Mouse (Mus musculus) small intestine, adult 2 months (tissue): Measurements from ENCODE around the gene Sh3glb2. TPM values are rescaled to one million over a fixed set of nuclear protein-coding genes. Genes with fewer than 3 reads are reported as not detected.

Experiments used
- H3K27ac ChIP-seq: fragments of 200-500 bp; 2 replicates; pipeline ENCODE4 v1.5.1; 2012; ENCODE audit warnings: low read depth, low read length, control low read depth, inconsistent platforms; ENCODE audit not compliant: insufficient read depth
- H3K27me3 ChIP-seq: fragments of 200-500 bp; 2 replicates; pipeline ENCODE4 v1.6.1; 2012; ENCODE audit warnings: mild to moderate bottlenecking, moderate library complexity, low read length, inconsistent platforms; ENCODE audit not compliant: control insufficient read depth, insufficient read depth
- H3K36me3 ChIP-seq: fragments of 200-500 bp; 2 replicates; pipeline ENCODE4 v1.6.1; 2012; ENCODE audit warnings: mild to moderate bottlenecking, low read length, control low read depth, inconsistent platforms; ENCODE audit not compliant: control insufficient read depth, insufficient read depth
- H3K4me1 ChIP-seq: fragments of 200-500 bp; 2 replicates; pipeline ENCODE4 v1.6.1; 2012; ENCODE audit warnings: low read length, inconsistent platforms, mixed read lengths; ENCODE audit not compliant: control insufficient read depth, insufficient read depth, insufficient read length
- H3K4me3 ChIP-seq: fragments of 200-500 bp; 2 replicates; pipeline ENCODE4 v1.5.1; 2012; ENCODE audit warnings: low read depth, mild to moderate bottlenecking, control low read depth, inconsistent platforms, low read length, moderate library complexity
- CTCF ChIP-seq: fragments of 200-500 bp; IDR thresholded peaks from 2 replicates; pipeline ENCODE4 v1.5.1; 2012; ENCODE audit warnings: low read depth, mild to moderate bottlenecking, control low read depth, inconsistent platforms, low read length, moderate library complexity, mixed read lengths; ENCODE audit not compliant: insufficient replicate concordance, insufficient read length; ENCODE audit errors: extremely low read depth
- POLR2A ChIP-seq: fragments of 200-500 bp; IDR thresholded peaks from 2 replicates; pipeline ENCODE4 v1.6.1; 2012; ENCODE audit warnings: low read depth, mild to moderate bottlenecking, control low read depth, inconsistent platforms, low read length, moderate library complexity
- WGBS: fragments of 180-500 bp; shearing (Covaris S2); methylation state at CpG from one replicate; pipeline ENCODE4 v1.1.7; 2018; 5-methylcytosine and 5-hydroxymethylcytosine counted together
- polyA plus RNA-seq: library from polyadenylated mRNA; depleted of rRNA; stranded (reverse); fragments of >200 nt; gene quantifications from 2 replicates; pipeline ENCODE4 v1.2.3, GENCODE M21; 2012

Sh3glb2 gene
- polyA plus RNA-seq, 1 experiment = 158 TPM

DNA sequence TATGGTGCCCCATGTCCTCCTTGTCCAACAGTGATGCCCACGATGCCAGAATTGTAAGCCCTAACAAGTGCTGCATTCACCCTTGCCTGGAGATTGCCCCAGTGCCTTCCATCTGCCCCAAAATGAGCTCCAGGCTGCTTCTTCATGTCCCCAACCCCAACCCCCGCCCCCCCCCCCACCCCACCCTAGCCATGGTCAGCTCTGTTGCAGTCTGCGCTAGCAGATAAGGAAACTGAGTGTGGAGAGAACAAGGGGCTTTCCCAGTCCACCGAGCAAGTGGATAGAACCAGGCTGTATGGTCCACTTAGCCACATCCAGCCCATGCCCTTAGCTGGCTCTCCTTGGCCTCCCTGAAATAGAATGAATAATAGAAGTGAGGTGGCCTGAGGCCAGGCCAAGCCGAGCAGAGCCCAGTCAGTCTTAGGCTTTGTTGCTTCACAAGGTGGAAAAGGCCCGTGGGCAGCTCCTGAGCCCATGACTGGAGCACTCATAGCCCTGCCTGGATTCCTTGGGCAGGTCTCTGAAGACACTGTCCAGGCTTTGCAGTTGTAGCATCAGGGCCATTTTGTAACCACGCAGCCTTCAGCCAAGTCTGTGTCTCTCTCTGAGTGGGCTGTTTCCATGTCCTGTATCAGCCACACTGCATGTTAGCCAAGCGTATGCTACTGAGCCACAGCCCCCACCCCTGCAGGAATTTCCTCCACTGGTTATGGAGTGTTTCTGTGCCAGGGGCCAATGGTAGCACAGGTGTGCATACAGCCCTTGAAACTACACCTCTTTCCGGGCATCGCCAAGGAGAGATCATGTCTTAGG, 21.6 kb upstream of the Sh3glb2 start:
- no peak overlapping the region for H3K4me3 ChIP-seq
- H3K4me1 ChIP-seq = peaks cover 14% of the 10 kb centered on the region
- peaks cover 73% of the 10 kb centered on the region for H3K36me3 ChIP-seq
- H3K27me3 ChIP-seq = no peaks in the 10 kb centered on the region
- H3K27ac ChIP-seq = peak overlapping the region; percentile 68
- 81% methylated on average over 10 of the region's 10 CpGs for WGBS
- TF ChIP-seq CTCF (no peak), POLR2A (no peak)

DNA sequence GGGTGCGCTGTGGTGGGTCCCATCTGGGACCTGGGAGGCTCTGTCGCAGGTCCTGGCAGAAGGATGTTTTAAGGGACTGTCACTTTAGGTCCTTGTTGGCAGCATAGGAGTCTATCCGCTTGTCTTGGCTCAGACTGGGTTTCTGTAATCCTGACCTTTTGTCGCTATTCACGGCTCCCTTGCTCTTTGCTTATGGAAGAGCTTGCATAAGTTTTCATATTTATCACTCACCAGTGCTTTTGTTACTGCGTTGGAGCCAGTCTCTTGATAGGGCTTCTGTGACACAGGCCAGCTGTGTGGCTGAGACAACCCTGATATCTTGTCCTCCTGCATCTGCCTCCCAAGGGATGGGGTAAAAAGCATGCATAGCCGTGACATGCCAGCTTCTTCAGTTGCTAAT, 20.2 kb upstream of the Sh3glb2 start:
- TF ChIP-seq POLR2A = no peak
- no peak for TF ChIP-seq CTCF
- Histone ChIP-seq H3K27me3 (no peaks in the 10 kb centered on the region), H3K4me1 (peaks cover 14% of the 10 kb centered on the region), H3K36me3 (peaks cover 71% of the 10 kb centered on the region), H3K27ac (no peak overlapping the region), H3K4me3 (no peak overlapping the region)
- WGBS = 85% methylated on average over 7 of the region's 7 CpGs

DNA sequence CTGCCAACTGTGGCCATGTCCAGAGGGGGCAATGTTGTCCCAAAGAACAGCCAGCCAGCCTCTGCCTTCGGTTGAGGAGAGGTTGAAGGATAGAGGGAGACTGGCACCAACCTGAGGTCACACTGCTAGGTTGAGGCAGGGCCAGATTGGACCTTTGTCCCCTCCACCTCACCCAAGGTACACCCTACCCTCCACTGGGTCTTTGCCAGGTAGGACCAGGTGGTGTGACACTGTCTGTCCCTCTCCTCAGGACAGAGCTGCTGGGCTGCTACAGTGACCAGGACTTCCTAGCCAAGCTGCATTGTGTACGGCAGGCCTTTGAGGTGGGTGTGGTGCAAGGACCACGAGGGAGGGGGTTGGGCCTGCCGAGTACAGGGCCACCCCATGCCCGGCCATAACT, 18.6 kb upstream of the Sh3glb2 start:
- Histone ChIP-seq H3K27ac (no peak overlapping the region), H3K27me3 (no peaks in the 10 kb centered on the region), H3K4me1 (peaks cover 14% of the 10 kb centered on the region), H3K36me3 (peaks cover 69% of the 10 kb centered on the region), H3K4me3 (no peak overlapping the region)
- WGBS = 61% methylated on average over 5 of the region's 5 CpGs
- TF ChIP-seq POLR2A (no peak), CTCF (no peak)

DNA sequence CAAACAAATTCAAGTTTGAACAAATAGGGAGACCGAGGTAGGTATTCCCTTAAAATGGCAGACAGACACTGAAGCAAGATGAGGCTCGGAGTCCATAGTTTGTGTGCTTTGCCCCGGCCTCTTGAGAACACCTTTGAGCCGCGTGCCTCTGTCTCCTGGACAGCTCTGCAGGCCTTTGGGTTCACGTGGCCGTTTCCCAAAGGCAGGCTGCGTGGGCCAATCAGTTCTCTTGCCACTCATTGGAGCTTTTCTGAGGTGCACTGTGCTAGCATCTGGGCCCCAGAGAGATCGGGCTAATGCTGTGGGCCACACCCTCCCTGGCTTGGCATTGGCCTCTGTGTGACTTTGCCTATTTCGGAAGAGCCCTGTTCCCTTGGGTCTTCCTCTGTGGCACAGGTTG, 16.8 kb upstream of the Sh3glb2 start:
- Histone ChIP-seq H3K27me3 (no peaks in the 10 kb centered on the region), H3K27ac (no peak overlapping the region), H3K36me3 (peaks cover 69% of the 10 kb centered on the region), H3K4me1 (peaks cover 8% of the 10 kb centered on the region), H3K4me3 (no peak overlapping the region)
- TF ChIP-seq CTCF (no peak), POLR2A (no peak)
- WGBS = 91% methylated on average over 10 of the region's 10 CpGs

DNA sequence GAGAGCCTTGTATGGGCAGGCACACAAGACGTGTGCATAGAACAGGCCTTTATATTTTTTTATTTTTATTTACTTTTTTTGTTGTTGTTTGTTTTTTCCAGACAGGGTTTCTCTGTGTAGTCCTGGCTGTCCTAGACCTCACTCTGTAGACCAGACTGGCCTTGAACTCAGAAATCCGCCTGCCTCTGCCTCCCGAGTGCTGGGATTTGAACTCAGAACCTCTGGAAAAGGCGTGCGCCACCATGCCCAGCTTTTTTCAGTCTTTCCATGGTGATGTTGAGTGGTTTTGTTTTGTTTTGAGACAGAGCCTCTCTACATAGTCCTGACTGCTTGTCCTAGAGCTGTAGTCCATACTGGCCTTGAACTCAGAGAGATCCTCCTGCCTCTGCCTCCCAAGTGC, 13.6 kb upstream of the Sh3glb2 start:
- no peak overlapping the region for H3K4me3 ChIP-seq
- H3K4me1 ChIP-seq = peaks cover 14% of the 10 kb centered on the region
- TF ChIP-seq CTCF = no peak
- TF ChIP-seq POLR2A = no peak
- H3K27ac ChIP-seq = no peak overlapping the region
- H3K36me3 ChIP-seq = peaks cover 73% of the 10 kb centered on the region
- no peaks in the 10 kb centered on the region for H3K27me3 ChIP-seq
- 98% methylated on average over 5 of the region's 5 CpGs for WGBS

DNA sequence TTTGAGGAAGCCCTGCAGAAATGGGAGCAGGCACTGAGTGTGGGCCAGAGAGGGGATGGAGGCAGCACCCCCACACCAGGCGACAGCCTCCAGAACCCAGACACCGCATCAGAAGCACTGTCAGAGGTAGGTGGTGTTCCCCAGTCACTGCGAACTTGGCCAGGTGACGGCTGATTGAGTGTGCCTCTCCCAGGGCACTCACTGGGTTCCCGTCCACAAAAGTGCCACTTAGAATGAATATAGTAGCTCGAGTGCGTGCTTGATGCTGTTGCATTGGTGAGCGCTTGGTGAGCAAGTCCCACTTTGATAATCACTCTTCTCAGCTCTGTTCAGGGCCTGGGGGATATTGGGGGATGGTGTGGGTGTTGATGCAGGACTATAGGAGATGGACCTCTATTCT, 12.4 kb upstream of the Sh3glb2 start:
- Histone ChIP-seq H3K4me3 (no peak overlapping the region), H3K27me3 (no peaks in the 10 kb centered on the region), H3K4me1 (peaks cover 8% of the 10 kb centered on the region; the same call in 1 of the 2 replicates), H3K27ac (no peak overlapping the region), H3K36me3 (peaks cover 67% of the 10 kb centered on the region)
- 99% methylated on average over 8 of the region's 8 CpGs for whole genome bisulfite sequencing
- TF ChIP-seq CTCF = no peak
- no peak for TF ChIP-seq POLR2A

DNA sequence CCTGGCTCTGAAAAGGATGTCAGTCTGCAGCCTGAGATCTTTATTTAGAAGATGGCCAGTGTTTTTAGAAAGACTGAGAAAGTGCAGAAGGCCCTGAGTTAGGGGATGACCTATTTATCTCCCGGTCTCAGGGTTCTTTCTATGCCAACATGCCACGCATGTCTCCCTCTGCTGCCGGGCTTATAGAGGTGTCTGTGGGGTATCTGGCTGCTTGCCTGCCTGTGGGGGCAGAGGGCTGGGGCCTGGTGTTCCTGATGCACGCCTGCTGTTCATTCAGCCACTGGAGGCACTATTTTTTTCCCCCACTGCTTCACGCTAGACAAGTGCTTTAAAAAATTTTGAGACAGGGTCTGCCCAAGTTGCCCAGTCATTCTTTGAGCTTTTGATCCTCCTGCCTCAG, 7.1 kb upstream of the Sh3glb2 start:
- peaks cover 19% of the 10 kb centered on the region for H3K4me1 ChIP-seq
- H3K36me3 ChIP-seq = peaks cover 33% of the 10 kb centered on the region
- no peak overlapping the region for H3K4me3 ChIP-seq
- no peaks in the 10 kb centered on the region for H3K27me3 ChIP-seq
- 74% methylated on average over 5 of the region's 5 CpGs for WGBS
- H3K27ac ChIP-seq = no peak overlapping the region
- TF ChIP-seq CTCF (no peak), POLR2A (no peak)
